Mouse (Mus musculus): ENCODE results near the gene Ddr1. TPM values are rescaled to one million over a fixed set of nuclear protein-coding genes. Genes with fewer than 3 reads are reported as not detected.
A peak's percentile ranks its signal among the peaks of the same experiment; 100 is the strongest.

Gene Ddr1
- total and polyA plus RNA-seq, 2 experiments: 0.55 to 1.5 TPM

GRCm38 (mm10) chr17:35700371-35700961 lies 4.0 kb downstream of the Ddr1 start:
- TF ChIP-seq POLR2A (IDR thresholded peaks at IDR 0.05; ENCODE audit: extremely low read depth, insufficient read depth, low read length) (no peak), CTCF (IDR thresholded peaks at IDR 0.05; ENCODE audit: low read depth, low read length) (no peak)
- Histone ChIP-seq H3K27me3 (ENCODE audit: control insufficient read depth, insufficient read depth, low read length) (peaks cover 5% of the 10 kb centered on the region), H3K4me1 (ENCODE audit: control insufficient read depth, insufficient read depth, low read length) (no peaks in the 10 kb centered on the region; the same call in 1 of the 2 replicates), H3K36me3 (ENCODE audit: control insufficient read depth, insufficient read depth, low read length) (no peaks in the 10 kb centered on the region), H3K9ac (ENCODE audit: low read depth, low read length) (peak overlapping the region; percentile 67), H3K4me3 (ENCODE audit: insufficient read depth, low read depth, low read length) (peak overlapping the region; percentile 55), H3K79me2 (ENCODE audit: control insufficient read depth, insufficient read depth, low read length) (no peaks in the 10 kb centered on the region), H3K27ac (replicated peaks; ENCODE audit: insufficient read depth, low read depth, low read length) (peak overlapping the region; percentile 21)
- no peak for DNase-seq (ENCODE audit: extremely low read depth, low read depth, low spot score)
- WGBS: 2% methylated on average over 57 of the region's 66 CpGs

GRCm38 (mm10) chr17:35699919-35700318 lies 4.5 kb downstream of the Ddr1 start:
- Histone ChIP-seq H3K9ac (ENCODE audit: low read depth, low read length) (peak overlapping the region; percentile 67), H3K27me3 (ENCODE audit: control insufficient read depth, insufficient read depth, low read length) (peaks cover 5% of the 10 kb centered on the region), H3K27ac (replicated peaks; ENCODE audit: insufficient read depth, low read depth, low read length) (peak overlapping the region; percentile 10)

GRCm38 (mm10) chr17:35698501-35698883 lies 5.9 kb downstream of the Ddr1 start:
- Histone ChIP-seq H3K27ac (replicated peaks; ENCODE audit: insufficient read depth, low read depth, low read length) (no peak overlapping the region), H3K4me1 (ENCODE audit: control insufficient read depth, insufficient read depth, low read length) (no peaks in the 10 kb centered on the region; the same call in 1 of the 2 replicates), H3K27me3 (ENCODE audit: control insufficient read depth, insufficient read depth, low read length) (peaks cover 5% of the 10 kb centered on the region), H3K79me2 (ENCODE audit: control insufficient read depth, insufficient read depth, low read length) (no peaks in the 10 kb centered on the region), H3K9ac (ENCODE audit: low read depth, low read length) (no peak overlapping the region), H3K36me3 (ENCODE audit: control insufficient read depth, insufficient read depth, low read length) (no peaks in the 10 kb centered on the region), H3K4me3 (ENCODE audit: insufficient read depth, low read depth, low read length) (no peak overlapping the region)
- 59% methylated on average over 5 of the region's 5 CpGs for WGBS
- TF ChIP-seq CTCF (IDR thresholded peaks at IDR 0.05; ENCODE audit: low read depth, low read length): no peak
- no peak for TF ChIP-seq POLR2A (IDR thresholded peaks at IDR 0.05; ENCODE audit: extremely low read depth, insufficient read depth, low read length)
- no peak for DNase-seq (ENCODE audit: extremely low read depth, low read depth, low spot score)

More at GRCm38 (mm10) chr17:35699919-35700318, 4.5 kb downstream of the Ddr1 start:
- no peak for DNase-seq (ENCODE audit: extremely low read depth, low read depth, low spot score)
- no peaks in the 10 kb centered on the region; the same call in 1 of the 2 replicates for H3K4me1 ChIP-seq (ENCODE audit: control insufficient read depth, insufficient read depth, low read length)
- TF ChIP-seq POLR2A (IDR thresholded peaks at IDR 0.05; ENCODE audit: extremely low read depth, insufficient read depth, low read length): no peak
- TF ChIP-seq CTCF (IDR thresholded peaks at IDR 0.05; ENCODE audit: low read depth, low read length): no peak
- no peaks in the 10 kb centered on the region for H3K79me2 ChIP-seq (ENCODE audit: control insufficient read depth, insufficient read depth, low read length)
- H3K4me3 ChIP-seq (ENCODE audit: insufficient read depth, low read depth, low read length): peak overlapping the region; percentile 55
- H3K36me3 ChIP-seq (ENCODE audit: control insufficient read depth, insufficient read depth, low read length): no peaks in the 10 kb centered on the region
- WGBS: 7% methylated on average over 19 of the region's 19 CpGs

- peak overlapping the region; percentile 21; the same call in 1 of the 2 replicates for H3K4me3 ChIP-seq (ENCODE audit: insufficient read depth, low read depth, low read length)
- DNase-seq (ENCODE audit: extremely low read depth, low read depth, low spot score): no peak
- H3K27me3 ChIP-seq (ENCODE audit: control insufficient read depth, insufficient read depth, low read length): peaks cover 5% of the 10 kb centered on the region
- H3K36me3 ChIP-seq (ENCODE audit: control insufficient read depth, insufficient read depth, low read length): no peaks in the 10 kb centered on the region
- no peaks in the 10 kb centered on the region for H3K79me2 ChIP-seq (ENCODE audit: control insufficient read depth, insufficient read depth, low read length)
- H3K4me1 ChIP-seq (ENCODE audit: control insufficient read depth, insufficient read depth, low read length): no peaks in the 10 kb centered on the region; the same call in 1 of the 2 replicates
- 26% methylated on average over 16 of the region's 16 CpGs for WGBS
- no peak overlapping the region for H3K9ac ChIP-seq (ENCODE audit: low read depth, low read length)
- H3K27ac ChIP-seq (replicated peaks; ENCODE audit: insufficient read depth, low read depth, low read length): no peak overlapping the region
- TF ChIP-seq CTCF (IDR thresholded peaks at IDR 0.05; ENCODE audit: low read depth, low read length) (no peak), POLR2A (IDR thresholded peaks at IDR 0.05; ENCODE audit: extremely low read depth, insufficient read depth, low read length) (no peak)
Observed at GRCm38 (mm10) chr17:35697759-35698500, 6.5 kb downstream of the Ddr1 start.

GRCm38 (mm10) chr17:35697429-35697758 lies 7.0 kb downstream of the Ddr1 start:
- H3K9ac ChIP-seq (ENCODE audit: low read depth, low read length): no peak overlapping the region
- H3K36me3 ChIP-seq (ENCODE audit: control insufficient read depth, insufficient read depth, low read length): no peaks in the 10 kb centered on the region
- H3K4me3 ChIP-seq (ENCODE audit: insufficient read depth, low read depth, low read length): no peak overlapping the region
- WGBS: 38% methylated on average over 1 of the region's 1 CpGs
- no peaks in the 10 kb centered on the region for H3K79me2 ChIP-seq (ENCODE audit: control insufficient read depth, insufficient read depth, low read length)
- H3K27me3 ChIP-seq (ENCODE audit: control insufficient read depth, insufficient read depth, low read length): peaks cover 5% of the 10 kb centered on the region
- DNase-seq (ENCODE audit: extremely low read depth, low read depth, low spot score): no peak
- no peak overlapping the region for H3K27ac ChIP-seq (replicated peaks; ENCODE audit: insufficient read depth, low read depth, low read length)
- H3K4me1 ChIP-seq (ENCODE audit: control insufficient read depth, insufficient read depth, low read length): no peaks in the 10 kb centered on the region; the same call in 1 of the 2 replicates
- TF ChIP-seq CTCF (IDR thresholded peaks at IDR 0.05; ENCODE audit: low read depth, low read length) (no peak), POLR2A (IDR thresholded peaks at IDR 0.05; ENCODE audit: extremely low read depth, insufficient read depth, low read length) (no peak)

- no peak for DNase-seq (ENCODE audit: extremely low read depth, low read depth, low spot score)
- Histone ChIP-seq H3K27ac (replicated peaks; ENCODE audit: insufficient read depth, low read depth, low read length) (no peak overlapping the region), H3K27me3 (ENCODE audit: control insufficient read depth, insufficient read depth, low read length) (peaks cover 5% of the 10 kb centered on the region), H3K79me2 (ENCODE audit: control insufficient read depth, insufficient read depth, low read length) (no peaks in the 10 kb centered on the region), H3K4me3 (ENCODE audit: insufficient read depth, low read depth, low read length) (no peak overlapping the region), H3K9ac (ENCODE audit: low read depth, low read length) (no peak overlapping the region), H3K4me1 (ENCODE audit: control insufficient read depth, insufficient read depth, low read length) (no peaks in the 10 kb centered on the region; the same call in 1 of the 2 replicates), H3K36me3 (ENCODE audit: control insufficient read depth, insufficient read depth, low read length) (no peaks in the 10 kb centered on the region)
- WGBS: 66% methylated on average over 6 of the region's 6 CpGs
- no peak for TF ChIP-seq POLR2A (IDR thresholded peaks at IDR 0.05; ENCODE audit: extremely low read depth, insufficient read depth, low read length)
- no peak for TF ChIP-seq CTCF (IDR thresholded peaks at IDR 0.05; ENCODE audit: low read depth, low read length)
Observed at GRCm38 (mm10) chr17:35696691-35697090, 7.7 kb downstream of the Ddr1 start.
